Mouse (Mus musculus): Measurements from ENCODE around the gene Fam129b.

Gene Fam129b

DNA sequence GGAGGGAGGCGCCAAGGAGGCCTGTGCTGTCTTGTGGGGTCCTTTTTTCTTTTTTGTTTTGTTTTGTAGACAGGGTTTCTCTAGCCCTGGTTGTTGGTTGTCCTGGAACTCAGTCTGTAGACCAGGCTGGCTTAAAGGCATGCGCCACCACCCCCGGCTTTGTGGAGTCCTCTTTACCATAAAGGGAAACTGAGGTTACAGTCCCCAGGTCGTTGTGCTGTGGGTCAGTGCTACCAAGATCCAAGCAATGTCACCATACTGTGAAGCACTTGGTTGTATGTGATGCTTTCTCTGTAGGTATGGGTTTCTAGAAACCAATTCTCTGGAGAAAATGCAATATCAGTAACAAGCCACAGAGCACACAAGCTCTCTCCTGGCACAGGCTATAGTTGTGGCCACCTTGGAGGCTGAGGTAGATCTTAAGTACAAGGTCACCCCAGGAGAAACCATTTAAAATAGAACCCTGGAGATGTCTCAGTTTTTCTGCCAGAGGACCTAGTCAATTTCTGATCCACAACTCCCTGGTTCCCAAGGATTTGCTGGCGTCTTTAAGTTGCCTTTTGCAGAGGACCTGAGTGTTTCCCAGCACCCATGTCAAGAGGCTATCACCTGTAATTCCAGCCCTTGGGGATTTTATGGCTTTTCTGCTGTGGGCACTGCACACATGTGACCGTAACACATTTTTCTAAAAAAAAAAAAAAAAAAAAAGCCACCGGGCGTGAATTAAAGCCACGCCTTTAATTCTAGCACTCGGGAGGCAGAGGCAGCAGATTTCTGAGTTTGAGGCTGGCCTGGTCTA lies 88.9 kb downstream of the Fam129b start:
- peak; percentile 47 for DNase-seq (ENCODE audit: low read depth, low spot score)

DNA sequence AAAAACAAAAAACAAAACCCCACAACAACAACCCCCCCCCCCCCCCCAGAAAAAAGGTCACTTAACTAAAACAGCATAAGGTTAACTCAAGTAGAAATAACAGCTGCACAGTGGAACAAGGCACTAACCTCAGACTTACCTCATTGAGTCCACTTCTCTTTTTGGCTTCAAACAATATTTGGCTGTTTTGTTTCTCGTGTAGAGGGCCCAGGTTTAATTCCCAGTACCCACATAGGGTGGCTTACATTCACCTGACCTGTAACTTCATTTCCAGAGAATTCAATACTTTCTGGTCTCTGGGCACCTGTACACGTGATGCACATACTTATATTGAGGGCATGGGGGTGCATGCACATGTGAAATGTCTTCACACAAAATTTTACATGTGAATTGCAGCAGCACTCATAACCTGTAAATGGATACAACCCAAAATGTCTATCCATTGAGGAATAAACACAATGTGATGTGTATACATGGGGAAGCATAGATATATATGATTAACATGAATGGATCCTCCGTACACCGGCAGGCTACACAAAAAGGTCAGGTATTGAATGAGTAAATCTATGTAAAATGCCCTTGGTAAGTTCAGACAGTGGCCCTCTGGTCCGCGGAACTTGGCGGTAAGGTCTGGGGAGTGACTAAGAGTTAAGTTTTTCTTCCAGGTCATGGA lies 89.7 kb downstream of the Fam129b start:
- DNase-seq (ENCODE audit: low read depth, low spot score) = peak; percentile 46

DNA sequence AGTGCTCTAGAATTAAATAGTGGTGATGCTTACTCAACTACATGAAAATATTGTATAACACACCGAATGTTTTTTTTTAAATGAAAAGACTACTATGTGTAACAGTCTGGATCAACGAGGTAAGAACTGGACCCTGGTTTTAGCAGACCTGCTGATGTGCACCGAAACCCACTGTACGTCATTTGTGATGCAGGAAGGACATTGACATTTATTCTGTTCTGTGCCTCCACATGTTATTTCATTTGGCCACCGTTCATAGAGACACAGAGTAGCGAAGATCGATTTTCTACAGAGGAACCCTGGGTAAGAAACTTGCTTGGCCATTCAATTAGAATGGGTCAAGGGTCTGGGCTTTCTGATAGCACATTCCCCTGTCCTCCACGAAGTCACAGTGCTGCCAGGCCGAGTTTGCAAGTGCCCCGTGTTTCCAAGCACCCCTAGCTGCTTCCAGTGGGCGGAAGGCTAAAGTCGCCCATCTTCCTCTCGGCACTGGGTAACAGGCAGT lies 90.3 kb downstream of the Fam129b start:
- no peak for DNase-seq (ENCODE audit: low read depth, low spot score)

DNA sequence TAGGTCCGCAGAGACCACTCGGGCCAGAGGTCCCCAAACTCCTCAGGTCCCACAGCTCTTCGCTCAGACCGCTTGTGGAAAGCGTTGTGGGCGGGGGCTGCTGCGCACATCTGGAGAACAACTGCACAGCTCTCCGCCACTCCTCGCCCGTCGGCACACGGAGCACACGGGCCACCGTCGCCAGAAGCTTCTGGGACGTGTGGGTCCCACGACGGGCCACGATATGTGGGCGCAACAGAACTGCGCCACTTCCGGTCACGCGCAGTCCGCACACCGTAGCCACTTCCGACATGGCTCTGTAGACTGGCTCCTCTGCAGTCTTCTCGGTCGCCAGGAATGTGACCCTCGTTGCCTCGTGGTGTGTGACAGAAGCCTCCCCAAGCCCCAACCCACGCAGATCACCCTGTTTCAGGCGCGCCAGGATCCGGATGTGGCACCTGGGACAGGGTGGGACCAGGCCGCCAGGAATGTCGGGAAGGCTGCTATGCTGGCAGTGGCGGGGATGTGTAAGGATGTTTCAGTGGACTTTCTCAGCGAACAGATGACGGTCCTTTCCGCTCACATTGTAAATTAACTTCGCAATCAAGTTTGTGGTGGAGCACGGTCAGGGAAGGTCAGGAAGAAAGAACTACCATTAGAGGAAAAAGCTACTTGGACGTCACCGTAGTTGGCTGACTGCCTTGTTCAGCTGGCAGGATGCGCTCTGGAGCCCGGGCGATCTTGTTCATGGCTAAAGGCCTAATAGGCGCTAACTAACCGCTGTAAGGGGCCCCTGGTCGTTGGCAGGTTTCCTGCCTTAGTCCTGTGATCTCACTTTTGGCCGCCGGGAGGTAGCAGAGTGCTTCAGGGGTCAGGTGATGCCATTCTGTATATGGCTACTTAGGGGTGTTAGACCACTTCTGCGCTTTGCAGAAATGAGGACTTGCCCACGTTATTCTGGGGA lies 91.0 kb downstream of the Fam129b start:
- DNase-seq (ENCODE audit: low read depth, low spot score) = peak; percentile 85

DNA sequence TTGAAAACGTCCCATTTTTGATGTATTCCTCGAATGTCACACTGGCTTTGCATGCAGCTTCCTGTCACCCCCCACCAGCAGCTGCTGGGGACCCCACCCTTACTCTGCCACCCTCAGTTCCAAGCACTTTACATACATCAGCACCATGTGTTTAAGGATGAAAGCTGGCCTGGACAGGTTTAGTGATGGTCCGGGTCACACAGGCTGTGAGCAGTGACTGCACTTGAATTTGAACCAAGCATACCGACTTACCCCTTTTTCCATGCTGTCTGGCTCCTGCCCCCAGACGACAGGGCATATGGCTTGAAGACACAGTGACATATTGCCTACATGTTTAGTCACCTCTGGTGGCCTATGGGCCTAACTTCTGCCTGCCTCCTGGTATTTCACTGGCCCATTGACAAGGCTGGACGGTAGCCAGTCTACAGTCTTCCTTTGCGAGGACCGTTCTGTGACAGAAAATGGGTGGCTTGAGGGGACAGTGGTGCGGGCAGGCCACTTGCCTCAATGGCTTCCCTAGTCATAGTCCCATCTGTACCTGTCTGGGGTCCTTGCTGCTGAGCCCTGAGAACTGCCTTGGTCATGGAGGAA lies 92.2 kb downstream of the Fam129b start:
- peak; percentile 37 for DNase-seq (ENCODE audit: low read depth, low spot score)

DNA sequence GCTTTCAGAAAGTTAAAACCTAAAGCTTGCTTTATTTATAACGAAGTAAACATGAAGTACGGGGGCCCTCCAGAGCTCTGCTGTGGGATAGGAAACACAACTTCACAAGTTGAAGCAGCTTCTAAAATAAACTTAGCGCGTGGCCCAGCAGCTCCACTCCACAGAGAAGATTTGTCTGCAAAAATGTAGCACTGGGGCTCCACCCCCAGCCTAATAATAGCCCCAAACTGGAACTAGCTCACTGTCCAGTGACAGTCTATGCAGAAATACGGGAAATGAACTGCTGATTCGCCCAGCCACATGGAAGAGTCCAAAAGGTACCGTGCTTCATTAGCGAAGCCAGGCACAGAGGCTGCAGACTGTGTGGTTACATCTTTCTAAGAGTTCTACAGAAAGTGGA lies 93.4 kb downstream of the Fam129b start:
- DNase-seq (ENCODE audit: low read depth, low spot score) = no peak

DNA sequence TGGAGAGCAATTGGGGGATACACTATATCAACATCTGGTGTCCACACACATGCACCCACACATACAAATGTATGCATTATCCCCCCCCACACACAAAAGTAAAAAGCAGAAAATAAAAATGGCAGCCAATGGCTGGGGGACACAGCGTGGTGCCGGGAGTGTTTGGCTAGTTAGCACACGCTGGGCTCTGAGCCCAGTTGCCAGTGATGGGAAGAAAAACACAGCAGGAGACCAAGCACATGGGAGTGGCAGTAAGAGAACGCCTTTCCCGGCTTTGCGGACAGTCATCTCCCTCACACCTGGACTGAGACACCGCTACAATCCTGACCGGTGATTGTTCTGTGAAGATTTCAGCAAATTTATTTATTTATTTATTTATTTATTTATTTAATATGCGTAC lies 95.3 kb downstream of the Fam129b start:
- peak; percentile 87 for DNase-seq (ENCODE audit: low read depth, low spot score)

DNA sequence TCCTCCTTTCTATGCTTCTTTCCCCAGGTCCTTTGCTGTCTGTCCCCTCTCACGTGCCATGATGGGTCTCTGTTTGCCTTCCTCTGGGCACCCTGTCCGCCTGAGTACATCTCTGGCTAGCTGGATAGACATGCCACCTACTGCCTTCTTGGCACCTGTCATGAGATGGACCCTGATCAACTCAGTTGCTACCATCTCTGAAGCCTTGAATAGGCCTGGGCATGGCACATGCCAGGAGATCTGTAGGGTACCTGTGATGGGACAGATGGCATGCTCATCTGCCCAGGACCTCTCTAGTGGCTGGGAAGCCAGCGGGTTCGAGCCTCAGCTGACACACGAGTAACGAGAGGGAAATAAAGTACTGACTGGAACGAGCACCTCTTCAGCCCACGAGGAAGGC lies 98.3 kb downstream of the Fam129b start:
- no peak for DNase-seq (ENCODE audit: low read depth, low spot score)
